Mouse (Mus musculus) kidney, embryonic 15.5 days (tissue): Measurements from ENCODE around the gene Cysltr2. TPM values are rescaled to one million over a fixed set of nuclear protein-coding genes. Genes with fewer than 3 reads are reported as not detected.

Source experiments
- ATAC-seq: fragments of 200-750 bp; cut with Nextera tagmentation; replicated peaks from 2 replicates; pipeline ENCODE4 v1.8.0; 2017; ENCODE audit warnings: moderate TSS enrichment; ENCODE audit not compliant: low FRiP score
- H3K27ac ChIP-seq: fragments of 300-500 bp; sonication (generic); 2 replicates; pipeline ENCODE4 v1.5.1; 2015; ENCODE audit warnings: mild to moderate bottlenecking, inconsistent platforms
- H3K27me3 ChIP-seq: fragments of 300-500 bp; sonication (generic); 2 replicates; pipeline ENCODE4 v1.6.1; 2015; ENCODE audit warnings: inconsistent platforms
- H3K36me3 ChIP-seq: fragments of 300-500 bp; sonication (generic); 2 replicates; pipeline ENCODE4 v1.6.1; 2015; ENCODE audit warnings: inconsistent platforms
- H3K4me1 ChIP-seq: fragments of 300-500 bp; sonication (generic); 2 replicates; pipeline ENCODE4 v1.6.1; 2015; ENCODE audit warnings: inconsistent platforms
- H3K4me2 ChIP-seq: fragments of 300-500 bp; sonication (generic); 2 replicates; pipeline ENCODE4 v1.6.1; 2015; ENCODE audit warnings: moderate library complexity, mild to moderate bottlenecking, inconsistent platforms
- H3K4me3 ChIP-seq: fragments of 300-500 bp; sonication (generic); replicated peaks from 2 replicates; pipeline ENCODE4 v1.5.1; 2015; ENCODE audit warnings: mild to moderate bottlenecking, inconsistent platforms
- H3K9ac ChIP-seq: fragments of 300-500 bp; sonication (generic); 2 replicates; pipeline ENCODE4 v1.6.1; 2015; ENCODE audit warnings: mild to moderate bottlenecking, inconsistent platforms
- H3K9me3 ChIP-seq: fragments of 300-500 bp; sonication (generic); replicated peaks from 2 replicates; pipeline ENCODE4 v1.6.1; 2016; ENCODE audit warnings: inconsistent platforms
- WGBS: fragments of 180-500 bp; shearing (Covaris S2); methylation state at CpG from one replicate; pipeline ENCODE4 v1.1.7; 2015; ENCODE audit warnings: mixed read lengths; 5-methylcytosine and 5-hydroxymethylcytosine counted together
- polyA plus RNA-seq: library from polyadenylated mRNA; unstranded; fragments of >200 nt; fragmentation: Nextera tagmentation; extraction: Ambion mirVana; gene quantifications from 2 replicates; pipeline ENCODE4 v1.2.1, GENCODE M21; 2015

Gene Cysltr2
- polyA plus RNA-seq, 1 experiment from 2014 or later = 0.17 TPM

GRCm38 (mm10) chr14:73045199-73045928 is 3.5 kb downstream of the Cysltr2 start:
- Histone ChIP-seq H3K27ac (no peak overlapping the region), H3K4me3 (no peak overlapping the region), H3K27me3 (no peaks in the 10 kb centered on the region), H3K4me2 (no peak overlapping the region), H3K9ac (no peak overlapping the region), H3K9me3 (no peaks in the 10 kb centered on the region), H3K36me3 (no peaks in the 10 kb centered on the region), H3K4me1 (peaks cover 9% of the 10 kb centered on the region; the same call in 1 of the 2 replicates)
- ATAC-seq = no peak
- WGBS = 72% methylated on average over 9 of the region's 9 CpGs

DNA sequence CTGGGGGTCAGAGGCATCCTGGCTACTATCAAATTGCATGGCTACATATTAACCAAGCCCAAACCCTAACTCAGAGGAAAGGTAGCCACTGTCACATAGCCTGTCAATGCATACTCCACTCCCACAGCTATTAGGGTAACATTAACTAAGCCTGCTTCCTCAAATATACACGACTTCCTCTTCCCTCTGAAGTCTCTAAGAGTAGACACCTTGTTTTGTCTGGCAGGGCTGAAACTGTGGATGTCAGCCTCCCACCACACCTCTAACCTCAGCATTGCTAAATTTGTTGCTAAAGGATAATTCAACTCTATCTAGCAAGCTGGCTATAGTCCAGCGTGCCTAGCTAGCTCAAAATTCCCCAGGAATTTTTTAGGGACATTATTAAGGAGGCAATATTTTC is 7.2 kb downstream of the Cysltr2 start:
- H3K4me3 ChIP-seq = no peak overlapping the region
- H3K4me1 ChIP-seq = peaks cover 9% of the 10 kb centered on the region; the same call in 1 of the 2 replicates
- WGBS = 22% methylated on average over 2 of the region's 2 CpGs
- H3K4me2 ChIP-seq = no peak overlapping the region
- H3K27ac ChIP-seq = no peak overlapping the region
- no peaks in the 10 kb centered on the region for H3K27me3 ChIP-seq
- no peaks in the 10 kb centered on the region for H3K9me3 ChIP-seq
- 0 out of 2 replicates have a peak, but pooled peaks have one; percentile 12 for ATAC-seq
- no peak overlapping the region for H3K9ac ChIP-seq
- no peaks in the 10 kb centered on the region for H3K36me3 ChIP-seq

DNA sequence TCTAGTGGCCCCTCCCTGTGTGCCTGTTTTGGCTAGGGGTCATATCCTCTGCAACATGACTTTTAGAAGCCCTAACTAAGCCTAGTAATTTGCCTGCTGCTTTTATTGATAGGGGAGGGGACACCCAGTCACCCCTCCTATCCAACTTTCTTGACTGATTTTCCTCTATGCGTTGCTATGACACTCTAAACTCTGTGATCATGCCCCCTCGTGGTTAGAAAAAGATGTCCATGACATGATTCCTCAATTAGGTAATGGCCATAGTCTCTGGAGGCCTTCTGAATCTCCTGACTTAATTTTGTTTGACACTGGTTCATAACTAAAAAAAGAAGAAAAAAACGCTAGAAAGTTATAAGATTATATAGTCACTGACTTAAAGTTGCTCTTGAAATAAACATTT is 15.6 kb downstream of the Cysltr2 start:
- no peak overlapping the region for H3K4me2 ChIP-seq
- no peaks in the 10 kb centered on the region for H3K36me3 ChIP-seq
- H3K27ac ChIP-seq = no peak overlapping the region
- no peaks in the 10 kb centered on the region for H3K4me1 ChIP-seq
- H3K27me3 ChIP-seq = no peaks in the 10 kb centered on the region
- H3K4me3 ChIP-seq = no peak overlapping the region
- H3K9ac ChIP-seq = no peak overlapping the region
- 36% methylated on average over 3 of the region's 3 CpGs for WGBS
- no peaks in the 10 kb centered on the region for H3K9me3 ChIP-seq
- ATAC-seq = no peak

DNA sequence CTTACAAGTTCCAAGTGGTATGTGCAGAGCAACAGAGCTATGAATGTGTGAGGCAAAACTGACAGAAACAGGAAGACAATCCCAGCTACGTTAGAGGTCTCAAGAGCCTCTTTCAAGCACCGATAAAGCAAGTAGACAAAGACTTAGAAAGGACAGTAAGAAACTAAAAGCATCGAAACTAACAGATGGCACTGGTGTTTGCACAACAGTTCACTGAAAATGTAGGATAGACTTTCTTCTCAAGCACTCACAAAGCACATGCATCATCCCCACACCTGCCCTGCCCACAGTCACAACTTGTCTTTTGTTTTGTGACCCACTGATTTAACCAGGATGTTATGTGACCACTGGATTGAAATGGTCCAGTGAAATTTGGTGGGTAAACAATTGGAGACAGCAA is 17.7 kb downstream of the Cysltr2 start:
- no peaks in the 10 kb centered on the region for H3K4me1 ChIP-seq
- 83% methylated on average over 3 of the region's 3 CpGs for WGBS

GRCm38 (mm10) chr14:73017272-73017671 is 31.6 kb downstream of the Cysltr2 start:
- H3K4me3 ChIP-seq = no peak overlapping the region
- H3K9ac ChIP-seq = no peak overlapping the region
- WGBS = 83% methylated on average over 3 of the region's 3 CpGs
- no peaks in the 10 kb centered on the region for H3K36me3 ChIP-seq
- no peaks in the 10 kb centered on the region for H3K4me1 ChIP-seq
- ATAC-seq = no peak
- no peaks in the 10 kb centered on the region for H3K27me3 ChIP-seq
- no peaks in the 10 kb centered on the region for H3K9me3 ChIP-seq
- no peak overlapping the region for H3K4me2 ChIP-seq
- no peak overlapping the region for H3K27ac ChIP-seq

More for the DNA sequence above, 17.7 kb downstream of the Cysltr2 start:
- ATAC-seq = no peak
- Histone ChIP-seq H3K27me3 (no peaks in the 10 kb centered on the region), H3K27ac (no peak overlapping the region), H3K9ac (no peak overlapping the region), H3K4me3 (no peak overlapping the region), H3K4me2 (no peak overlapping the region), H3K36me3 (no peaks in the 10 kb centered on the region), H3K9me3 (no peaks in the 10 kb centered on the region)

GRCm38 (mm10) chr14:73015386-73015785 is 33.5 kb downstream of the Cysltr2 start:
- no peaks in the 10 kb centered on the region for H3K27me3 ChIP-seq
- H3K4me1 ChIP-seq = no peaks in the 10 kb centered on the region
- no peak overlapping the region for H3K27ac ChIP-seq
- H3K36me3 ChIP-seq = no peaks in the 10 kb centered on the region
- 35% methylated on average over 6 of the region's 6 CpGs for WGBS
- H3K9me3 ChIP-seq = no peaks in the 10 kb centered on the region
- no peak overlapping the region for H3K9ac ChIP-seq
- no peak overlapping the region for H3K4me3 ChIP-seq
- no peak overlapping the region for H3K4me2 ChIP-seq
- no peak for ATAC-seq

GRCm38 (mm10) chr14:73013723-73014544 is 35.0 kb downstream of the Cysltr2 start:
- Histone ChIP-seq H3K27ac (no peak overlapping the region), H3K9me3 (no peaks in the 10 kb centered on the region), H3K36me3 (no peaks in the 10 kb centered on the region), H3K27me3 (no peaks in the 10 kb centered on the region), H3K4me2 (no peak overlapping the region), H3K4me1 (no peaks in the 10 kb centered on the region), H3K4me3 (no peak overlapping the region), H3K9ac (no peak overlapping the region)
- 55% methylated on average over 9 of the region's 9 CpGs for WGBS
- ATAC-seq = no peak

GRCm38 (mm10) chr14:73001814-73002213 is 47.1 kb downstream of the Cysltr2 start:
- Histone ChIP-seq H3K4me2 (no peak overlapping the region), H3K27me3 (no peaks in the 10 kb centered on the region), H3K9ac (no peak overlapping the region), H3K4me1 (no peaks in the 10 kb centered on the region), H3K27ac (no peak overlapping the region), H3K4me3 (no peak overlapping the region), H3K9me3 (no peaks in the 10 kb centered on the region), H3K36me3 (no peaks in the 10 kb centered on the region)
- no peak for ATAC-seq
- WGBS = 96% methylated on average over 4 of the region's 4 CpGs

GRCm38 (mm10) chr14:73000325-73000724 is 48.6 kb downstream of the Cysltr2 start:
- H3K4me1 ChIP-seq = no peaks in the 10 kb centered on the region
- WGBS = 36% methylated on average over 10 of the region's 10 CpGs
- no peak overlapping the region for H3K9ac ChIP-seq
- H3K4me2 ChIP-seq = no peak overlapping the region
- no peaks in the 10 kb centered on the region for H3K27me3 ChIP-seq
- no peak for ATAC-seq
- H3K4me3 ChIP-seq = no peak overlapping the region
- H3K9me3 ChIP-seq = no peaks in the 10 kb centered on the region
- H3K27ac ChIP-seq = no peak overlapping the region
- H3K36me3 ChIP-seq = no peaks in the 10 kb centered on the region

GRCm38 (mm10) chr14:72998111-72998510 is 50.8 kb downstream of the Cysltr2 start:
- H3K4me2 ChIP-seq = no peak overlapping the region
- H3K9ac ChIP-seq = no peak overlapping the region
- H3K27me3 ChIP-seq = no peaks in the 10 kb centered on the region
- no peaks in the 10 kb centered on the region for H3K4me1 ChIP-seq
- H3K9me3 ChIP-seq = no peaks in the 10 kb centered on the region
- no peaks in the 10 kb centered on the region for H3K36me3 ChIP-seq
- WGBS = 77% methylated on average over 6 of the region's 6 CpGs
- ATAC-seq = 0 out of 2 replicates have a peak, but pooled peaks have one; percentile 40
- H3K4me3 ChIP-seq = no peak overlapping the region
- H3K27ac ChIP-seq = no peak overlapping the region

- Histone ChIP-seq H3K4me2 (no peak overlapping the region), H3K36me3 (no peaks in the 10 kb centered on the region), H3K4me1 (peaks cover 10% of the 10 kb centered on the region), H3K9ac (no peak overlapping the region), H3K27me3 (no peaks in the 10 kb centered on the region), H3K9me3 (no peaks in the 10 kb centered on the region), H3K4me3 (no peak overlapping the region), H3K27ac (no peak overlapping the region)
- WGBS = 33% methylated on average over 2 of the region's 2 CpGs
- no peak for ATAC-seq
These were observed 62.9 kb downstream of the Cysltr2 start for GRCm38 (mm10) chr14:72986044-72986443.

DNA sequence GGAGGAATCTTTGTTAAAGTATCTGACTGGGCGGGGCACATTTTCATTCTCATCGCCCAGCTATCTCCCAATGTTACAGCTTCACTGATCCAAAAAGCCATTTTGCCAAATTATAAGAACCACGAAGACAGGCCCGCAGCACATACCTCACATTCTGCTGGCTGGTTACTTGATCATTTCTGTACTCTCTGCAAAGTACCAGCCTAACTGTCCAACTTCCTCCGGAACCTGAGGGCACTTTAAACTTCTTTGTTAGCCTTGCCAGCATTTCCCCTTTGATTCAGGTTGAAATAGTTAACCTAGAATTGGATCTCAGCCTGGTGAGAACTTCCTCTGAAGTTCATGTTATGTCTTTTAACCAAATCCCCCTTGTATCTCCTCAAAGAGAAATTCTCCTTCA is 63.8 kb downstream of the Cysltr2 start:
- H3K9me3 ChIP-seq = no peaks in the 10 kb centered on the region
- no peaks in the 10 kb centered on the region for H3K36me3 ChIP-seq
- H3K4me1 ChIP-seq = peaks cover 10% of the 10 kb centered on the region
- no peaks in the 10 kb centered on the region for H3K27me3 ChIP-seq
- ATAC-seq = no peak
- no peak overlapping the region for H3K4me2 ChIP-seq
- WGBS = 89% methylated on average over 5 of the region's 5 CpGs
- H3K4me3 ChIP-seq = no peak overlapping the region
- H3K27ac ChIP-seq = no peak overlapping the region
- no peak overlapping the region for H3K9ac ChIP-seq
